8 mouse cellular contexts compared by ENCODE assay signal in the genomic region with DNA sequence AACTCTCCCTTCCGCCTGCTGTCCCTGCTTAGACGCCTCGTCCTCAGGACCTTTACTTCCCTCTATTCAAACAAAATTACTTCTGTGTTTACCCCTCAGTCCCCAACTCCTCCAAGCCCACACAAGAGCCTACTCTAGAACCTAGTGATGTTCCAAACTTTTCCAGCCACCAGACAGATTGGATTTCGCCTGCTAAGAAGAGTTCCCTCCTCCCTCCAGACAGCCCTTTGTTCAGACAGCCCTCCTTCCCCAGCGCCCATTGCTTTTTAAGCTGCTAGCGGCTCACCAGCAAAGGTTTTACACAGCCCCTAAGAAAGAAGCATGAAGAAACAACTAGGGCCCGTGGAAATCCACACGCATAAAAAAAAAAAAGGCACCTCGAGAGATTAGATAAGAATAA. TPM values are rescaled to one million over a fixed set of nuclear protein-coding genes. Genes with fewer than 3 reads are reported as not detected.
DNase-seq lines count a peak whose midpoint lies in the region; ATAC-seq and TF ChIP-seq lines count a peak whose summit lies in the region.

No protein-coding gene starts in this region.

- H3K4me3 ChIP-seq in heart, embryonic 12.5 days, result no peak overlapping the region
- H3K4me3 ChIP-seq in cortical plate, adult 2 months (ENCODE audit: insufficient read depth, low read length), result peak overlapping the region; percentile 94; the same call in 1 of the 2 replicates
- peak overlapping the region; percentile 76 for H3K4me3 ChIP-seq in hindbrain, embryonic 12.5 days
- H3K4me3 ChIP-seq in liver, postnatal 0 days (ENCODE audit: low read depth, low read length), result 0 out of 2 replicates have a peak overlapping the region, but pooled peaks have one; percentile 58

- H3K27me3 ChIP-seq in heart, embryonic 12.5 days (replicated peaks), result no peaks in the 10 kb centered on the region
- no peaks in the 10 kb centered on the region for H3K27me3 ChIP-seq in hindbrain, embryonic 12.5 days
- H3K27me3 ChIP-seq in liver, postnatal 0 days (ENCODE audit: insufficient read depth, low read length), result peaks cover 7% of the 10 kb centered on the region; the same call in 1 of the 2 replicates

- no peak overlapping the region for H3K9ac ChIP-seq in heart, embryonic 12.5 days
- H3K9ac ChIP-seq in hindbrain, embryonic 12.5 days, result peak overlapping the region; percentile 13; the same call in 1 of the 2 replicates
- H3K9ac ChIP-seq in liver, postnatal 0 days (replicated peaks), result no peak overlapping the region

- H3K4me1 ChIP-seq in heart, embryonic 12.5 days (replicated peaks), result peaks cover 32% of the 10 kb centered on the region
- peaks cover 4% of the 10 kb centered on the region for H3K4me1 ChIP-seq in cortical plate, adult 2 months (ENCODE audit: control insufficient read depth, insufficient read depth, low read length)
- peaks cover 37% of the 10 kb centered on the region for H3K4me1 ChIP-seq in hindbrain, embryonic 12.5 days
- H3K4me1 ChIP-seq in liver, postnatal 0 days (ENCODE audit: insufficient read depth), result peaks cover 26% of the 10 kb centered on the region

- no peak for ATAC-seq in heart, embryonic 12.5 days (ENCODE audit: insufficient number of reproducible peaks, low FRiP score)
- ATAC-seq in hindbrain, embryonic 12.5 days (ENCODE audit: low FRiP score), result no peak
- no peak for ATAC-seq in liver, postnatal 0 days

- DNase-seq in heart, adult 11 months, result no peak
- no peak for DNase-seq in liver, postnatal 0 days
- no peak for DNase-seq in cerebellum, adult 11-12 months
- DNase-seq in thymus, postnatal 4 days, result no peak
- DNase-seq in layer of hippocampus, adult 9-11 months, result no peak

- no peak for TF ChIP-seq CTCF in cortical plate, adult 2 months (IDR thresholded peaks at IDR 0.05; ENCODE audit: extremely low read depth, insufficient read depth, low read length)
- no peak for TF ChIP-seq CTCF in liver, postnatal 0 days (IDR thresholded peaks at IDR 0.05; ENCODE audit: low read depth)

- TF ChIP-seq POLR2A in cortical plate, adult 2 months (IDR thresholded peaks at IDR 0.05; ENCODE audit: extremely low read depth, insufficient read depth, low read length), result no peak

- WGBS in heart, embryonic 12.5 days, result 34% methylated on average over 9 of the region's 9 CpGs
- WGBS in hindbrain, embryonic 12.5 days, result 25% methylated on average over 9 of the region's 9 CpGs
- WGBS in liver, postnatal 0 days (ENCODE audit: insufficient replicate concordance), result 47% methylated on average over 9 of the region's 9 CpGs

- TF ChIP-seq EP300 in liver, postnatal 0 days (IDR thresholded peaks at IDR 0.05; ENCODE audit: low read depth), result no peak

- H3K4me2 ChIP-seq in heart, embryonic 12.5 days, result peak overlapping the region; percentile 99
- peak overlapping the region; percentile 59 for H3K4me2 ChIP-seq in hindbrain, embryonic 12.5 days (replicated peaks)
- peak overlapping the region; percentile 96 for H3K4me2 ChIP-seq in liver, postnatal 0 days (ENCODE audit: low read depth, low read length)

- no peak overlapping the region for H3K27ac ChIP-seq in heart, embryonic 12.5 days (ENCODE audit: poor library complexity, severe bottlenecking)
- no peak overlapping the region for H3K27ac ChIP-seq in cortical plate, adult 2 months (ENCODE audit: insufficient read depth, low read length)
- no peak overlapping the region for H3K27ac ChIP-seq in hindbrain, embryonic 12.5 days
- H3K27ac ChIP-seq in liver, postnatal 0 days (ENCODE audit: low read depth), result no peak overlapping the region

- H3K9me3 ChIP-seq in heart, embryonic 12.5 days (replicated peaks), result no peaks in the 10 kb centered on the region
- no peaks in the 10 kb centered on the region for H3K9me3 ChIP-seq in hindbrain, embryonic 12.5 days (replicated peaks)
- H3K9me3 ChIP-seq in liver, postnatal 0 days (ENCODE audit: low read length), result no peaks in the 10 kb centered on the region

- no peaks in the 10 kb centered on the region; the same call in 1 of the 2 replicates for H3K36me3 ChIP-seq in heart, embryonic 12.5 days
- peaks cover 12% of the 10 kb centered on the region; the same call in 1 of the 2 replicates for H3K36me3 ChIP-seq in hindbrain, embryonic 12.5 days
- no peaks in the 10 kb centered on the region for H3K36me3 ChIP-seq in liver, postnatal 0 days (replicated peaks; ENCODE audit: insufficient read depth, low read length)

RNA-seq across cellular contexts. Expression of a gene that starts 2.0 kb away (rescaled TPM):
- 15.4 and 16.9 TPM in 2 replicates for polyA plus RNA-seq in heart, embryonic 12.5 days (2016; fragmentation: Nextera tagmentation; extraction: Ambion mirVana)
- 28.7 and 29.1 TPM in 2 replicates for polyA plus RNA-seq in cortical plate, adult 2 months (2012; rRNA removed)
- 25.7 and 28.2 TPM in 2 replicates for polyA plus RNA-seq in hindbrain, embryonic 12.5 days (2016; fragmentation: Nextera tagmentation; extraction: Ambion mirVana)
- 3.2 TPM in 2 replicates for polyA plus RNA-seq in liver, postnatal 0 days (2015; fragmentation: Nextera tagmentation; extraction: Ambion mirVana)
